In the genomic region with DNA sequence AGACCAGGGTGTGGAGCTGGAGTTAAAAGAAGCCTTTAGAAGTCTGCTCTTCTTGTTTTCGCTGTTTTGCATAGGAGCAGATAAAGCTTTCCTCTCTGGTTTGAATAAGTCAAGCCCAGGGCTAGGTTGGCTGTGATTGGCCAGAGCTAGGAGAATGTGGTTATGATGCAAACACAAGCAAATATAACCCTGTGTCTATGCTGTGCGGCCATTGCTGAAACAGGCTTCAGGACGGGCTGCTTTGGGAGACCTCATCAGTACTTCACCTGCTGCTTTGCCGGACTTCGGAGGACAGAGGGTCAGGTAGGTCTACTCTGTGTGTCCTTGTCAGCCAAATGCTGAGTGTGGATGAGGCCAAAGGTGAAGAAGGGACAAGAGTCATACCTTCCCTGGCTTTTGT, we compare ENCODE assay signal across 19 mouse cellular contexts. TPM values are rescaled to one million over a fixed set of nuclear protein-coding genes. Genes with fewer than 3 reads are reported as not detected.
DNase-seq lines count a peak whose midpoint lies in the region; ATAC-seq and TF ChIP-seq lines count a peak whose summit lies in the region.
"Had no signal": no experiment of that assay in that cellular context is flagged by ENCODE, and none has a peak within 500 bp of the region (broad histone marks: within the 10 kb centered on the region; RNA-seq: fewer than 3 reads in every experiment).

Avil (plus strand) TSS at position 181 of the 400 bp plus-strand sequence.

- no peak for TF ChIP-seq CTCF in CH12.LX (conservative IDR thresholded peaks at IDR 0.05 in 1 of 2, IDR thresholded peaks at IDR 0.05 in 1 of 2; ENCODE audit: low read depth in 2 of 2, low read length in 2 of 2)

- WGBS in forebrain, embryonic 12.5 days, result 90% methylated on average over 5 of the region's 5 CpGs
- WGBS in forebrain, embryonic 13.5 days, result 89% methylated on average over 5 of the region's 5 CpGs
- WGBS in limb, embryonic 14.5 days, result 86% methylated on average over 5 of the region's 5 CpGs
- 90% methylated on average over 5 of the region's 5 CpGs for WGBS in limb, embryonic 10.5 days

- no peaks in the 10 kb centered on the region for H3K27me3 ChIP-seq in forebrain, embryonic 12.5 days
- no peaks in the 10 kb centered on the region for H3K27me3 ChIP-seq in forebrain, embryonic 13.5 days
- no peaks in the 10 kb centered on the region for H3K27me3 ChIP-seq in limb, embryonic 14.5 days (ENCODE audit: control insufficient read depth, insufficient read depth, low read length)
- no peaks in the 10 kb centered on the region for H3K27me3 ChIP-seq in limb, embryonic 10.5 days (ENCODE audit: low read depth, poor library complexity, severe bottlenecking)
- H3K27me3 ChIP-seq in CH12.LX (replicated peaks) (no peaks in the 10 kb centered on the region), myocyte (ENCODE audit: control insufficient read depth, insufficient read depth, insufficient read length) (no peaks in the 10 kb centered on the region)
- H3K27me3 ChIP-seq: hindbrain, embryonic 13.5 days; limb, embryonic 15.5 days; neural tube, embryonic 12.5 days had no signal

- H3K79me2 ChIP-seq in CH12.LX (replicated peaks; ENCODE audit: control insufficient read depth, extremely low read depth, insufficient read depth, poor library complexity, severe bottlenecking), result no peaks in the 10 kb centered on the region
- H3K79me2 ChIP-seq in myocyte (ENCODE audit: control insufficient read depth, insufficient read depth), result no peaks in the 10 kb centered on the region

- TF ChIP-seq EP300 in CH12.LX (IDR thresholded peaks at IDR 0.05; ENCODE audit: low read length), result no peak

- no peaks in the 10 kb centered on the region for H3K4me1 ChIP-seq in forebrain, embryonic 12.5 days
- H3K4me1 ChIP-seq in forebrain, embryonic 13.5 days, result no peaks in the 10 kb centered on the region
- no peaks in the 10 kb centered on the region for H3K4me1 ChIP-seq in limb, embryonic 14.5 days (ENCODE audit: control insufficient read depth, insufficient read depth, low read length)
- H3K4me1 ChIP-seq in limb, embryonic 10.5 days, result no peaks in the 10 kb centered on the region
- H3K4me1 ChIP-seq in CH12.LX (ENCODE audit: control insufficient read depth in 1 of 2, insufficient read depth in 2 of 2), result peaks cover 6 to 55% of the 10 kb centered on the region in 2 experiments
- H3K4me1 ChIP-seq: hindbrain, embryonic 13.5 days; neural tube, embryonic 12.5 days had no signal

- DNase-seq in limb, embryonic 14.5 days (ENCODE audit: low spot score), result no peak
- no peak for DNase-seq in limb, embryonic 10.5 days (ENCODE audit: low spot score)
- peak; percentile 62 for DNase-seq in CH12.LX (ENCODE audit: extremely low read depth)
- no peak for DNase-seq in right cerebral cortex, postnatal 4 days
- DNase-seq: adrenal gland, postnatal 25 days; cerebellum, adult 9-11 months; gastrocnemius, postnatal 25 days; kidney, adult 11 months; kidney, postnatal 36 days; layer of hippocampus, adult 9-11 months; thymus, adult 18-20 months had no signal

- H3K4me2 ChIP-seq in forebrain, embryonic 12.5 days, result no peak within 1 kb of the TSS
- H3K4me2 ChIP-seq in forebrain, embryonic 13.5 days, result no peak within 1 kb of the TSS
- H3K4me2 ChIP-seq in limb, embryonic 14.5 days (replicated peaks; ENCODE audit: low read depth, low read length, severe bottlenecking), result no peak within 1 kb of the TSS
- H3K4me2 ChIP-seq in CH12.LX (ENCODE audit: insufficient read depth, low read depth, poor library complexity, severe bottlenecking) (no peak within 1 kb of the TSS), myocyte (ENCODE audit: low read depth) (peak within 1 kb of the TSS; percentile 47)
- H3K4me2 ChIP-seq: hindbrain, embryonic 13.5 days; limb, embryonic 15.5 days; neural tube, embryonic 12.5 days had no signal

- dilution Hi-C loops in CH12.LX (cut with MboI; ENCODE audit: extremely low pct_ligation_motif_present, extremely low pct_unique_long_range_greater_than_20kb, low sequenced_read_pairs), result no loop called here

- 0 out of 2 replicates have a peak within 1 kb of the TSS, but pooled peaks have one; percentile 19 for H3K27ac ChIP-seq in forebrain, embryonic 12.5 days
- H3K27ac ChIP-seq in forebrain, embryonic 13.5 days, result no peak within 1 kb of the TSS
- no peak within 1 kb of the TSS for H3K27ac ChIP-seq in limb, embryonic 14.5 days (replicated peaks; ENCODE audit: low read depth, low read length)
- H3K27ac ChIP-seq in limb, embryonic 10.5 days, result no peak within 1 kb of the TSS
- no peak within 1 kb of the TSS for H3K27ac ChIP-seq in CH12.LX (ENCODE audit: insufficient read depth, low read depth)
- H3K27ac ChIP-seq: hindbrain, embryonic 13.5 days; limb, embryonic 15.5 days; neural tube, embryonic 12.5 days had no signal

- H3K9ac ChIP-seq in forebrain, embryonic 12.5 days, result no peak within 1 kb of the TSS
- H3K9ac ChIP-seq in forebrain, embryonic 13.5 days, result no peak within 1 kb of the TSS
- no peak within 1 kb of the TSS for H3K9ac ChIP-seq in limb, embryonic 14.5 days (ENCODE audit: low read depth, low read length, severe bottlenecking)
- H3K9ac ChIP-seq in CH12.LX (ENCODE audit: insufficient read depth, low read depth), result no peak within 1 kb of the TSS
- H3K9ac ChIP-seq: hindbrain, embryonic 13.5 days; limb, embryonic 15.5 days; neural tube, embryonic 12.5 days had no signal

- peak; percentile 39; the same call in 1 of the 2 replicates for ATAC-seq in forebrain, embryonic 12.5 days (ENCODE audit: low FRiP score)
- no peak for ATAC-seq in forebrain, embryonic 13.5 days
- ATAC-seq in limb, embryonic 14.5 days (ENCODE audit: low FRiP score, low read depth), result peak; percentile 14; the same call in 1 of the 2 replicates
- ATAC-seq in activated CD4-positive, CD25-positive, alpha-beta regulatory T cell, adult 4 months, result no peak

- no peak for TF ChIP-seq POLR2A in limb, embryonic 14.5 days (IDR thresholded peaks at IDR 0.05; ENCODE audit: borderline replicate concordance, extremely low read depth, insufficient read depth, insufficient read length)
- TF ChIP-seq POLR2A in CH12.LX (IDR thresholded peaks at IDR 0.05; ENCODE audit: low read depth, low read length), result no peak
- peak; percentile 68 for TF ChIP-seq POLR2A in myocyte (IDR thresholded peaks at IDR 0.05; ENCODE audit: insufficient read length, low read depth)

- H3ac ChIP-seq in myocyte (ENCODE audit: control insufficient read depth, insufficient read length), result no peak within 1 kb of the TSS

- TF ChIP-seq RAD21 in CH12.LX (IDR thresholded peaks at IDR 0.05; ENCODE audit: low read depth, low read length), result no peak

- H3K36me3 ChIP-seq in forebrain, embryonic 12.5 days (replicated peaks), result peaks cover 46% of the 10 kb centered on the region
- H3K36me3 ChIP-seq in forebrain, embryonic 13.5 days (ENCODE audit: poor library complexity, severe bottlenecking), result peaks cover 43% of the 10 kb centered on the region
- H3K36me3 ChIP-seq in limb, embryonic 14.5 days (ENCODE audit: control insufficient read depth, insufficient read depth, low read length), result peaks cover 43% of the 10 kb centered on the region
- H3K36me3 ChIP-seq in limb, embryonic 10.5 days, result peaks cover 43% of the 10 kb centered on the region
- H3K36me3 ChIP-seq in CH12.LX (replicated peaks in 1 of 2; ENCODE audit: control insufficient read depth in 1 of 2, insufficient read depth in 1 of 2, low read length in 1 of 2) (peaks cover 19 to 43% of the 10 kb centered on the region in 2 experiments), myocyte (ENCODE audit: control insufficient read depth, insufficient read depth) (peaks cover 8% of the 10 kb centered on the region)

- H3K4me3 ChIP-seq in forebrain, embryonic 12.5 days (replicated peaks), result no peak within 1 kb of the TSS
- H3K4me3 ChIP-seq in forebrain, embryonic 13.5 days, result no peak within 1 kb of the TSS
- no peak within 1 kb of the TSS for H3K4me3 ChIP-seq in limb, embryonic 14.5 days (replicated peaks; ENCODE audit: low read length)
- no peak within 1 kb of the TSS for H3K4me3 ChIP-seq in limb, embryonic 10.5 days
- H3K4me3 ChIP-seq in CH12.LX (replicated peaks in 1 of 3; ENCODE audit: low read depth in 2 of 3, low read length in 2 of 3, poor library complexity in 1 of 3) (peak within 1 kb of the TSS in 2 of 3 experiments; percentile 44 to 47), myocyte (peak within 1 kb of the TSS; percentile 38)
- H3K4me3 ChIP-seq: hindbrain, embryonic 13.5 days; limb, embryonic 15.5 days; megakaryocyte, embryonic 14.5 days; neural tube, embryonic 12.5 days had no signal

- no peaks in the 10 kb centered on the region for H3K9me3 ChIP-seq in forebrain, embryonic 12.5 days
- no peaks in the 10 kb centered on the region for H3K9me3 ChIP-seq in forebrain, embryonic 13.5 days (replicated peaks)
- H3K9me3 ChIP-seq in limb, embryonic 14.5 days (ENCODE audit: control insufficient read depth, low read length), result no peaks in the 10 kb centered on the region
- no peaks in the 10 kb centered on the region for H3K9me3 ChIP-seq in limb, embryonic 10.5 days (replicated peaks)
- no peaks in the 10 kb centered on the region for H3K9me3 ChIP-seq in CH12.LX (replicated peaks; ENCODE audit: low read length)
- H3K9me3 ChIP-seq: hindbrain, embryonic 13.5 days; limb, embryonic 15.5 days; megakaryocyte, embryonic 14.5 days; neural tube, embryonic 12.5 days had no signal

- in situ Hi-C loops in CH12.LX (cut with MboI; ENCODE audit: low pct_ligation_motif_present, low pct_unique_long_range_greater_than_20kb, low sequenced_read_pairs), result no loop called here

TF ChIP-seq in CH12.LX, 34 proteins besides CTCF, POLR2A, EP300 and RAD21:
- TF ChIP-seq KAT2A (IDR thresholded peaks at IDR 0.05; ENCODE audit: insufficient replicate concordance, low read length), result no peak
- no peak for TF ChIP-seq MAZ (IDR thresholded peaks at IDR 0.05; ENCODE audit: low read depth, low read length)
- no peak for TF ChIP-seq TCF12 (IDR thresholded peaks at IDR 0.05; ENCODE audit: low read depth, low read length)
TF ChIP-seq in CH12.LX: peak in this region for 0.

TF ChIP-seq in myocyte, 11 proteins besides CTCF, POLR2A, EP300 and RAD21 (continues in another document):
- TF ChIP-seq SRF (IDR thresholded peaks at IDR 0.05; ENCODE audit: control insufficient read depth, insufficient read length, low read depth) (no peak), E2F4 (IDR thresholded peaks at IDR 0.05; ENCODE audit: insufficient read depth) (no peak), MYOG (IDR thresholded peaks at IDR 0.05; ENCODE audit: control insufficient read depth in 1 of 3, insufficient read depth in 1 of 3, insufficient read length in 2 of 3, low read depth in 2 of 3) (no peak)

RNA-seq across cellular contexts. Expression of gene Avil, which starts in this region (rescaled TPM):
- polyA plus RNA-seq in forebrain, embryonic 12.5 days (2016; fragmentation: Nextera tagmentation; extraction: Ambion mirVana), result 0.21 TPM in 1 of 2 replicates, not detected in the other
- 0.15 and 0.19 TPM in 2 replicates for polyA plus RNA-seq in forebrain, embryonic 13.5 days (2015; fragmentation: Nextera tagmentation; extraction: Ambion mirVana)
- 0.35 and 0.45 TPM in 2 replicates for polyA plus RNA-seq in limb, embryonic 14.5 days (2012; rRNA removed)
- polyA plus RNA-seq in limb, embryonic 14.5 days (2014; fragmentation: Nextera tagmentation; extraction: Ambion mirVana), result 0.22 and 0.28 TPM in 2 replicates
- 0.05 and 0.06 TPM in 2 replicates for polyA plus RNA-seq in limb, embryonic 10.5 days (2016; fragmentation: Nextera tagmentation; extraction: Ambion mirVana)
- total RNA-seq in CH12.LX (2012; rRNA removed) (2.1 and 2.7 TPM in 2 replicates), CH12.LX (2014; rRNA removed) (8.2 and 9.9 TPM in 2 replicates)
- polyA plus RNA-seq in CH12.LX (2012; ENCODE audit: insufficient read length, low read depth) (18.8 and 20.0 TPM in 2 replicates), myocyte (2012; fragmentation: generic; extraction: Trizol) (33.3 TPM)
- not detected for polyA plus RNA-seq in activated CD4-positive, CD25-positive, alpha-beta regulatory T cell, adult 4 months (2017; shearing (Covaris generic))

Comparison
In these comparisons a context has a peak if more than half of its experiments do, and no peak if none do; other contexts are left out.
1. RNA of gene Avil (polyA plus RNA-seq): 33.3 TPM in myocyte (single experiment) and 18.8 to 20.0 TPM in CH12.LX; 0.22 to 0.45 TPM in limb, embryonic 14.5 days, 0.15 to 0.19 TPM in forebrain, embryonic 13.5 days, 0.05 to 0.06 TPM in limb, embryonic 10.5 days, 0.21 TPM in forebrain, embryonic 12.5 days and not detected in activated CD4-positive, CD25-positive, alpha-beta regulatory T cell, adult 4 months; every median in the first group is over 10 times any median in the second.
2. Peak in ATAC-seq and H3K27ac ChIP-seq in forebrain, embryonic 12.5 days; RNA of the gene not detected or under 1 TPM.
3. Peak in ATAC-seq in limb, embryonic 14.5 days; RNA of the gene not detected or under 1 TPM.
4. H3K4me3 ChIP-seq: peak in CH12.LX (2 of 3) and myocyte (single experiment); none in forebrain, embryonic 12.5 days (single experiment), forebrain, embryonic 13.5 days (single experiment), limb, embryonic 14.5 days (single experiment) and limb, embryonic 10.5 days (single experiment).